Comparison of ENCODE assay signal across 19 mouse cellular contexts in genomic region chr8:114875161-114875560, GRCm38 (mm10).
A peak's percentile ranks its signal among the peaks of the same experiment; 100 is the strongest.
DNase-seq lines count a peak whose midpoint lies in the region; ATAC-seq and TF ChIP-seq lines count a peak whose summit lies in the region.
"Had no signal": no experiment of that assay in that cellular context is flagged by ENCODE, and none has a peak within 500 bp of the region (broad histone marks: within the 10 kb centered on the region; RNA-seq: fewer than 3 reads in every experiment).

No protein-coding gene starts in this region.

- TF ChIP-seq EP300 in stomach, postnatal 0 days (optimal IDR thresholded peaks at IDR 0.05): no peak

- H3K4me1 ChIP-seq in kidney, embryonic 14.5 days (ENCODE audit: control insufficient read depth, insufficient read depth, low read length): peaks cover 22% of the 10 kb centered on the region
- peaks cover 13% of the 10 kb centered on the region for H3K4me1 ChIP-seq in stomach, embryonic 15.5 days
- H3K4me1 ChIP-seq in stomach, postnatal 0 days (replicated peaks; ENCODE audit: control insufficient read depth, insufficient read depth): no peaks in the 10 kb centered on the region
- peaks cover 22% of the 10 kb centered on the region for H3K4me1 ChIP-seq in limb, embryonic 10.5 days

- ATAC-seq in kidney, embryonic 14.5 days (ENCODE audit: low FRiP score, low TSS enrichment): no peak
- no peak for ATAC-seq in stomach, embryonic 15.5 days (ENCODE audit: insufficient read depth, low FRiP score, low read depth)
- ATAC-seq in stomach, postnatal 0 days (ENCODE audit: low FRiP score, low TSS enrichment): no peak
- ATAC-seq: activated CD4-positive, CD25-positive, alpha-beta regulatory T cell, adult 4 months; CD4-positive, CD25-positive, alpha-beta regulatory T cell, adult 4 months; hindbrain, embryonic 16.5 days; inflammation-experienced regulatory T-cells, adult 6 months had no signal

- H3K9ac ChIP-seq in kidney, embryonic 14.5 days (ENCODE audit: low read depth, low read length): no peak overlapping the region
- no peak overlapping the region for H3K9ac ChIP-seq in stomach, embryonic 15.5 days
- H3K9ac ChIP-seq in stomach, postnatal 0 days (ENCODE audit: low read length): no peak overlapping the region
- H3K9ac ChIP-seq: embryonic facial prominence, embryonic 12.5 days; forebrain, embryonic 12.5 days; heart, embryonic 12.5 days had no signal

- no peak for TF ChIP-seq CTCF in stomach, postnatal 0 days (IDR thresholded peaks at IDR 0.05; ENCODE audit: low read depth)

- no peak overlapping the region for H3K4me3 ChIP-seq in kidney, embryonic 14.5 days (ENCODE audit: low read length)
- no peak overlapping the region for H3K4me3 ChIP-seq in stomach, embryonic 15.5 days (replicated peaks)
- H3K4me3 ChIP-seq in stomach, postnatal 0 days (ENCODE audit: low read depth, low read length): no peak overlapping the region
- H3K4me3 ChIP-seq in limb, embryonic 10.5 days: no peak overlapping the region
- H3K4me3 ChIP-seq: embryonic facial prominence, embryonic 12.5 days; forebrain, embryonic 12.5 days; heart, embryonic 12.5 days had no signal

- WGBS in kidney, embryonic 14.5 days: 85% methylated on average over 5 of the region's 5 CpGs
- WGBS in stomach, embryonic 15.5 days: 81% methylated on average over 5 of the region's 5 CpGs
- 88% methylated on average over 5 of the region's 5 CpGs for WGBS in stomach, postnatal 0 days
- WGBS in limb, embryonic 10.5 days: 88% methylated on average over 5 of the region's 5 CpGs

- H3K9me3 ChIP-seq in kidney, embryonic 14.5 days (ENCODE audit: control insufficient read depth, low read length): no peaks in the 10 kb centered on the region
- H3K9me3 ChIP-seq in stomach, embryonic 15.5 days: no peaks in the 10 kb centered on the region
- H3K9me3 ChIP-seq in stomach, postnatal 0 days (ENCODE audit: control insufficient read depth, low read length): no peaks in the 10 kb centered on the region
- no peaks in the 10 kb centered on the region for H3K9me3 ChIP-seq in limb, embryonic 10.5 days (replicated peaks)
- H3K9me3 ChIP-seq: embryonic facial prominence, embryonic 12.5 days; forebrain, embryonic 12.5 days had no signal

- H3K36me3 ChIP-seq in kidney, embryonic 14.5 days (ENCODE audit: control insufficient read depth, insufficient read depth, low read length): no peaks in the 10 kb centered on the region
- no peaks in the 10 kb centered on the region for H3K36me3 ChIP-seq in stomach, embryonic 15.5 days
- H3K36me3 ChIP-seq in stomach, postnatal 0 days (ENCODE audit: control insufficient read depth, insufficient read depth, low read length): no peaks in the 10 kb centered on the region
- no peaks in the 10 kb centered on the region for H3K36me3 ChIP-seq in limb, embryonic 10.5 days
- H3K36me3 ChIP-seq: embryonic facial prominence, embryonic 12.5 days; forebrain, embryonic 12.5 days; heart, embryonic 12.5 days had no signal

- peak overlapping the region; percentile 39; the same call in 1 of the 2 replicates for H3K27ac ChIP-seq in kidney, embryonic 14.5 days (ENCODE audit: low read depth, low read length)
- H3K27ac ChIP-seq in stomach, embryonic 15.5 days: 0 out of 2 replicates have a peak overlapping the region, but pooled peaks have one; percentile 51
- no peak overlapping the region for H3K27ac ChIP-seq in stomach, postnatal 0 days (replicated peaks)
- H3K27ac ChIP-seq in limb, embryonic 10.5 days: peak overlapping the region; percentile 61; the same call in 1 of the 2 replicates
- H3K27ac ChIP-seq: embryonic facial prominence, embryonic 12.5 days had no signal

- no peak overlapping the region for H3K4me2 ChIP-seq in kidney, embryonic 14.5 days (replicated peaks; ENCODE audit: low read depth, low read length)
- no peak overlapping the region for H3K4me2 ChIP-seq in stomach, embryonic 15.5 days
- no peak overlapping the region for H3K4me2 ChIP-seq in stomach, postnatal 0 days (replicated peaks; ENCODE audit: low read depth)
- H3K4me2 ChIP-seq: embryonic facial prominence, embryonic 12.5 days; heart, embryonic 12.5 days had no signal

- no peak for DNase-seq in kidney, adult 9 months
- no peak for DNase-seq in stomach, postnatal 0 days (ENCODE audit: low spot score)
- DNase-seq in CD8-positive naive resting alpha-beta T cell, adult 2 months (ENCODE audit: low read depth in 2 of 2, low spot score in 2 of 2): peak; percentile 35 to 44
- no peak for DNase-seq in limb, embryonic 10.5 days (ENCODE audit: low spot score)
- no peak for DNase-seq in urinary bladder, postnatal 14 days (ENCODE audit: low spot score)
- DNase-seq: adrenal gland, postnatal 14 days; cerebellum, adult 11-12 months; cerebellum, adult 9-10 months; cerebellum, postnatal 25 days; heart, adult 18-20 months had no signal

- H3K27me3 ChIP-seq in kidney, embryonic 14.5 days (ENCODE audit: control insufficient read depth, insufficient read depth, low read length): no peaks in the 10 kb centered on the region
- H3K27me3 ChIP-seq in stomach, embryonic 15.5 days (replicated peaks): no peaks in the 10 kb centered on the region
- H3K27me3 ChIP-seq in stomach, postnatal 0 days (ENCODE audit: control insufficient read depth, insufficient read depth, low read length): no peaks in the 10 kb centered on the region
- H3K27me3 ChIP-seq in limb, embryonic 10.5 days (ENCODE audit: low read depth, poor library complexity, severe bottlenecking): peaks cover 42% of the 10 kb centered on the region
- H3K27me3 ChIP-seq: heart, embryonic 12.5 days had no signal

Comparison
In these comparisons a context has a peak if more than half of its experiments do, and no peak if none do; other contexts are left out.
1. DNase-seq: peak in CD8-positive naive resting alpha-beta T cell, adult 2 months (2 of 2); none in kidney, adult 9 months (single experiment), stomach, postnatal 0 days (single experiment), limb, embryonic 10.5 days (single experiment) and urinary bladder, postnatal 14 days (single experiment).